Mouse (Mus musculus): ENCODE measurements around the gene Dnhd1. TPM values are rescaled to one million over a fixed set of nuclear protein-coding genes. Genes with fewer than 3 reads are reported as not detected.
"Not testable (repeated sequence)": the region's sequence is repeated elsewhere in the genome, so short reads cannot be mapped to it uniquely, and the experiment has no call there.

Dnhd1 gene
- polyA plus RNA-seq, 1 experiment = 2.4 TPM

GRCm38 (mm10) chr7:105736264-105736901 is 85.8 kb downstream of the Dnhd1 start, which contains the start of gene Ilk:
Gene Ilk, plus strand, starts transcription at chr7:105736592.
- TF ChIP-seq CTCF (IDR thresholded peaks at IDR 0.05; ENCODE audit: insufficient read depth, low read length) (no peak), POLR2A (IDR thresholded peaks at IDR 0.05; ENCODE audit: borderline replicate concordance, extremely low read depth, low read depth, low read length) (peak; percentile 83; the same call in 1 of the 2 replicates)
- WGBS = under 1% methylated on average over 61 of the region's 62 CpGs
- Histone ChIP-seq H3K4me3 (replicated peaks; ENCODE audit: extremely low read depth, low read depth, low read length) (peak within 1 kb of the TSS; percentile 100), H3K4me1 (ENCODE audit: control insufficient read depth, insufficient read depth, low read length) (peaks cover 14% of the 10 kb centered on the region)
- peak; percentile 89 for DNase-seq

GRCm38 (mm10) chr7:105736911-105737521 is 86.4 kb downstream of the Dnhd1 start, which contains the start of gene Rrp8:
Gene Rrp8, minus strand, starts transcription at chr7:105737385.
- peak within 1 kb of the TSS; percentile 100 for H3K4me3 ChIP-seq (replicated peaks; ENCODE audit: extremely low read depth, low read depth, low read length)
- WGBS = under 1% methylated on average over 30 of the region's 30 CpGs
- TF ChIP-seq CTCF (IDR thresholded peaks at IDR 0.05; ENCODE audit: insufficient read depth, low read length) (no peak), POLR2A (IDR thresholded peaks at IDR 0.05; ENCODE audit: borderline replicate concordance, extremely low read depth, low read depth, low read length) (0 out of 2 replicates have a peak, but pooled peaks have one; percentile 32)
- DNase-seq = peak; percentile 68
- H3K4me1 ChIP-seq (ENCODE audit: control insufficient read depth, insufficient read depth, low read length) = peaks cover 14% of the 10 kb centered on the region

DNA sequence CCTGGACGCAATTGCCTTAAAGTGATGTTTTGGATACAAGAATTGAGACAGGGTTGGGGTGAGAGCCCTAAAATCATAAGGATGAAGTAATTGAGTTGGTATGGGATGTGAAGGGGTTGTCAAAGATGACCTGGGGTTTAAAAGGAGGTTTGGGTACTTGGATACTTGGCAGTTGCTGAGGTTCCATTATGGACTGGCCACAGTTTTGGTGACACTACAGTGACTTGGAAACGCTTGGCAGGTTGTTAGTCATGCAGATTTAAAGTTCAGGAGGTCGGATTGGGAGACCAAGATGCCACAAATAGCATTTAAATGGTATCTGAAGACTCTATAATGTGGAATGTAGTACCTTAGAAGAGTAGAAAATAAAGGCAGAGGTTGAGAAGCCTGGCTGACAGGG is 87.0 kb downstream of the Dnhd1 start:
- TF ChIP-seq POLR2A (IDR thresholded peaks at IDR 0.05; ENCODE audit: borderline replicate concordance, extremely low read depth, low read depth, low read length) (no peak), CTCF (IDR thresholded peaks at IDR 0.05; ENCODE audit: insufficient read depth, low read length) (no peak)
- 13% methylated on average over 3 of the region's 3 CpGs for WGBS
- Histone ChIP-seq H3K4me1 (ENCODE audit: control insufficient read depth, insufficient read depth, low read length) (peaks cover 14% of the 10 kb centered on the region), H3K4me3 (replicated peaks; ENCODE audit: extremely low read depth, low read depth, low read length) (peak overlapping the region; percentile 100)
- no peak for DNase-seq

- no peak for DNase-seq
- TF ChIP-seq CTCF (IDR thresholded peaks at IDR 0.05; ENCODE audit: insufficient read depth, low read length) = no peak
- 25% methylated on average over 2 of the region's 2 CpGs for WGBS
- peaks cover 14% of the 10 kb centered on the region for H3K4me1 ChIP-seq (ENCODE audit: control insufficient read depth, insufficient read depth, low read length)
- peak overlapping the region; percentile 19 for H3K4me3 ChIP-seq (replicated peaks; ENCODE audit: extremely low read depth, low read depth, low read length)
Measured at GRCm38 (mm10) chr7:105738286-105738685, 87.7 kb downstream of the Dnhd1 start.

DNA sequence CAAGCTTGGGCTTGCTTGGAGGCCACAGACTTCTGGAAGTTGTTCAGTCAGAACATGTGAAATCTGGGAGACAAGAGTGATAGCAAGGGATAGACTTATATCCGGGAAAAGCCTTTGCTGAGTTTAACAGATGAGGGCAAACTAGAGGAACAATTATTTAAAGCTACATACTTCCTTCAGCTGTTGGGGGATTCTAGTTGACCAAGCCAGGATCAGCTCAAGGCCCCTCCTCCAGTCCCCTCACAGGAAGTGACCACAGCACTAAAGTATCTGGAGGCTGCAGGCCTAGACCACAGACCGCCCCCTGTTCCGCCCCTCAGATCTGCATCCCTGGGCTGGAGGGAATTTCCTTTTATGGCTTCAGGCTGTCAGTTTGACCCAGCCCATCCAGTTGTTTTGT is 88.3 kb downstream of the Dnhd1 start:
- Histone ChIP-seq H3K4me1 (ENCODE audit: control insufficient read depth, insufficient read depth, low read length) (peaks cover 18% of the 10 kb centered on the region), H3K4me3 (replicated peaks; ENCODE audit: extremely low read depth, low read depth, low read length) (peak overlapping the region; percentile 41)
- DNase-seq = peak; percentile 41
- TF ChIP-seq POLR2A (IDR thresholded peaks at IDR 0.05; ENCODE audit: borderline replicate concordance, extremely low read depth, low read depth, low read length) (peak; percentile 58; the same call in 1 of the 2 replicates), CTCF (IDR thresholded peaks at IDR 0.05; ENCODE audit: insufficient read depth, low read length) (no peak)
- 13% methylated on average over 3 of the region's 3 CpGs for WGBS

DNA sequence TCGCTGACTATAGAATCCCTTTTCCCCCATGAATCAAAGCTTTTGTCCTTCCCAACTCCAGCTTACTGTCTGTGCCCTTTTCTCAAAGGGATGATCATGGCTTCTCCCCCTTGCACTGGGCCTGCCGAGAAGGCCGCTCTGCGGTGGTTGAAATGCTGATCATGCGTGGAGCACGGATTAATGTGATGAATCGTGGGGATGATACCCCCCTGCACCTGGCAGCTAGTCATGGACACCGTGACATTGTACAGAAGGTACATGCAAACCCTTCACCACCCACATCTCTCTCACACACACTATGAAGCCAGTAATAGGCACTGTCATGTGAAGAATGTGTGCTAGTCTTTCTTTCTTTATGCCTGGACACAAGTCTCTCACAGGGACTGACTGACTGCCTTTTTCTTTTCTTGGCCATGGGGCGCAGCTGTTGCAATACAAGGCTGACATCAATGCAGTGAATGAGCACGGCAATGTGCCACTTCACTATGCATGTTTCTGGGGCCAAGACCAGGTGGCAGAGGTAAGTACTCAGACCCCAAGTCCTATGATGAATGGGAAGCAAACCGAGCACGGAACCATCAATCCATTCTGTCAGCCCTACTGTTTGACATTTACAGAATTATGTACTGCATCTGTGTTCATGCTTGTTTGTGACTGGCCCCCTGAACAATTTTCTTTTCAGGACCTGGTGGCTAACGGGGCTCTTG is 89.6 kb downstream of the Dnhd1 start:
- no peak for DNase-seq
- 88% methylated on average over 13 of the region's 13 CpGs for WGBS

DNA sequence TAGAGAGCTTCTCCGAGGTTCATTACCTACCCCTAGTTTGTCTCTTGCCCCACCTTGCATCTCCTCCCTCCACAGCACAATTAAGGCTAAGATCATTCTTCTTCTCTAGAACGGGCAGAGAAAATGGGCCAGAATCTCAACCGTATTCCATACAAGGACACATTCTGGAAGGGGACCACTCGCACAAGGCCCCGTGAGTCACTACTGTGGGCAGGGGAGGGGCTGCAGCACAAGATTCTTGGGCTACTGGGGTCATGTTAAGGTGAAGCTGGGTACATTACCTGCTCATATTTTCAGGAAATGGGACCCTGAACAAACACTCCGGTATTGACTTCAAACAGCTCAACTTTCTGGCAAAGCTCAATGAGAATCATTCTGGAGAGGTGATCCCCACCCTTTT is 90.2 kb downstream of the Dnhd1 start:
- H3K4me3 ChIP-seq (replicated peaks; ENCODE audit: extremely low read depth, low read depth, low read length) = no peak overlapping the region
- peaks cover 18% of the 10 kb centered on the region for H3K4me1 ChIP-seq (ENCODE audit: control insufficient read depth, insufficient read depth, low read length)
- DNase-seq = no peak
- no peak for TF ChIP-seq POLR2A (IDR thresholded peaks at IDR 0.05; ENCODE audit: borderline replicate concordance, extremely low read depth, low read depth, low read length)
- TF ChIP-seq CTCF (IDR thresholded peaks at IDR 0.05; ENCODE audit: insufficient read depth, low read length) = no peak
- 73% methylated on average over 6 of the region's 6 CpGs for WGBS

More for the DNA sequence above, 89.6 kb downstream of the Dnhd1 start:
- Histone ChIP-seq H3K4me1 (ENCODE audit: control insufficient read depth, insufficient read depth, low read length) (peaks cover 18% of the 10 kb centered on the region), H3K4me3 (replicated peaks; ENCODE audit: extremely low read depth, low read depth, low read length) (no peak overlapping the region)
- TF ChIP-seq POLR2A (IDR thresholded peaks at IDR 0.05; ENCODE audit: borderline replicate concordance, extremely low read depth, low read depth, low read length) (no peak), CTCF (IDR thresholded peaks at IDR 0.05; ENCODE audit: insufficient read depth, low read length) (no peak)

GRCm38 (mm10) chr7:105741978-105742377 is 91.4 kb downstream of the Dnhd1 start:
- no peak for DNase-seq
- Histone ChIP-seq H3K4me1 (ENCODE audit: control insufficient read depth, insufficient read depth, low read length) (peaks cover 18% of the 10 kb centered on the region), H3K4me3 (replicated peaks; ENCODE audit: extremely low read depth, low read depth, low read length) (no peak overlapping the region)
- 86% methylated on average over 9 of the region's 9 CpGs for WGBS
- TF ChIP-seq CTCF (IDR thresholded peaks at IDR 0.05; ENCODE audit: insufficient read depth, low read length) (no peak), POLR2A (IDR thresholded peaks at IDR 0.05; ENCODE audit: borderline replicate concordance, extremely low read depth, low read depth, low read length) (no peak)

GRCm38 (mm10) chr7:105742539-105743215 is 92.0 kb downstream of the Dnhd1 start:
- H3K4me3 ChIP-seq (replicated peaks; ENCODE audit: extremely low read depth, low read depth, low read length); DNase-seq: not testable (repeated sequence)
- 75% methylated on average over 7 of the region's 7 CpGs for WGBS
- H3K4me1 ChIP-seq (ENCODE audit: control insufficient read depth, insufficient read depth, low read length) = peaks cover 16% of the 10 kb centered on the region
